Mouse (Mus musculus) megakaryocyte-erythroid progenitor cell, adult 5-6 weeks (primary cell): ENCODE data around the gene Dnajb11. TPM values are rescaled to one million over a fixed set of nuclear protein-coding genes. Genes with fewer than 3 reads are reported as not detected.

Source experiments
- ATAC-seq: replicated peaks from 2 replicates; pipeline ENCODE4 v1.8.0; 2016; ENCODE audit warnings: mild to moderate bottlenecking, inconsistent platforms; ENCODE audit not compliant: severe bottlenecking, poor library complexity, low FRiP score, low TSS enrichment
- total RNA-seq, 2 experiments: library from RNA; stranded (forward) in 1 of 2; stranded (reverse) in 1 of 2; fragments of 200-1000, 215-1000 nt in 1 of 2; fragments of >200 nt in 1 of 2; fragmentation: Nextera tagmentation in 1 of 2; gene quantifications; 2 replicates each; pipeline ENCODE4 v1.2.3; 2014 to 2017

Gene Dnajb11
- total RNA-seq, 2 experiments from 2014 or later: 49.9 to 101 TPM

DNA sequence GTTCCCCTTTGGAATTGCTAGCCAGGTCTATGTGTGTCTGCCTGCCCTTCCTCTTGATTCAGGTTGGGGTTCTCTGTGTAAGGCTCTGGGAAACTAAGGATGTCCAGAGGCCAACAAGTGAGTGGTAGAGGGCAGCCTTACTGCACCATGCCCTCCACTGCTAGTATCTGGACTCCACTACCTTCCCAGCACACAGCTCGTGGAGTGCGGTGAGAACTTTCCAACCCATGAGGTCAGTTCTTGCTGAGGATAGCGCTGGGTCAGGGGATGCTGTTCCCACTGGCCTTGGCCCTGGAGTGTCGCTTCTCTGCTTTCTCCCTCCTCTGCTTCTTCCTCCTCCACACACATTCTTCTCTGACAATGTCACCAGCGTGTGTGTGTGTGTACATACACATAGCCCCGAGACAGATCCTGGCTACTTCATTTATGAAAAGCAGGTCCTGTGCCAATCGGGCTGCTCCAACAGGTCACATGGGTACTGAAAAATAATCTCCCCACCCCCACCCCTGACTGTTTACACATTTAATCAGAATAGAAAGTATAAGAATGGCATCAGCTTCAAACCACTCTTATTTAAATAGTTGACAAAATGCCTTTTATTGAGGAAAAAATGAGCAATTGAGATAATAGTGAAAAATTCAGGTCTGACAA is 22.4 kb downstream of the Dnajb11 start:
- no peak for ATAC-seq

DNA sequence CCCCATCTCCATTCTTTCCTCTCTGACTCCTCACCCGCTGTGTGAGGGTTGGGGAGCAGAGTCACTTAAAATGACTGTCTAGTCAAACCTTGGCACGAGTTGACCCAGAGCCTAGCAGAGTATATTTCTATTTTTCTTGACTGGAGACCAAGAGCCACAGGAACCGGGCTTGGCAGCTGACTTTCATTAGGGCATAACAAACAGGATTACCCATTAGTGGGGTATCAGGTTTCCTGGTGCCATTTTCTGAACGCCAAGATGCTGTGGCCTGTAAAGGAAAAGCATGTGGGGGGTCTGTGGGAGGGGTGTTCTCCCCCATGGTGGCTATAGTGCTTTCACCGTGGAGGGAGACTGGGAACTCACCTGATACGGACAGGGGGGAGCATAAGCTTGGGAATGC is 23.3 kb downstream of the Dnajb11 start:
- ATAC-seq: no peak

DNA sequence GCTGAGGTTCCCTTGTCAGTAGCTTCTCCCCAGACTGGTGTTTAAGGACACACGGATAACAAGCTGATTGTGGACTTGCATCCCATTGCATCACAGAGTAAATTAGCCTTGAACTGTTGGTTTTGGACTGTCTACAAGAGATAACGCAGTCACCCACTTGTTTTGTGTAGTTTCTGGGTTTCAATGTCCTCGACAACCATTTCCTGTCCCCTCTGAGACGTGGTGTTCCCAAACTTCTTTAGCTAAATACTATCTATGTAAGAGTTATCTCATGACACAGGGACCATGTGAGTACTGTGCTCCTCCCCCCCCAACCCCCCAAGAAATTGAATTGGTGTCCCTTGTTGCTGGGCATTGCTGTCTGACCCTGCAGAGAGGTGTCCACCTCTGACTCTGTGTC is 23.8 kb downstream of the Dnajb11 start:
- no peak for ATAC-seq

DNA sequence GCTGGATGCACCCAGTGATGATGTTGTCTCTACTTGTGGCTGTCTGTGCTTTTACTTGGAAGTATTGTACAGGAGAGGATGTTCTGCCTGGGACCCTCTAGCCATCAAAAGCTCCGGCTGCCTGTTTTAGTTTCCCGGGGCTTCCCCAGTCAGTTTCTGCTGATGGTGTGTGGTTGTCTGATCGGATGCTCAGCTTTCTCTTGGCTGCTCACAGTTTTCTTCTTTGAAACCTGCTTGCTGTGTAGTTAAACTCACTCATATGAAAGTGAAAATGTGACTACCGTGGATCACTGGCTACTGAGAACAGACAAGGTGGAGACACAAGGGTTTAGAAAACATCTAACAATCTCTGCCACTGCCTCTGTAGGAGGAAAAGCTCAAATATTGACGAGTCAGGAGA is 25.8 kb downstream of the Dnajb11 start:
- ATAC-seq: no peak

DNA sequence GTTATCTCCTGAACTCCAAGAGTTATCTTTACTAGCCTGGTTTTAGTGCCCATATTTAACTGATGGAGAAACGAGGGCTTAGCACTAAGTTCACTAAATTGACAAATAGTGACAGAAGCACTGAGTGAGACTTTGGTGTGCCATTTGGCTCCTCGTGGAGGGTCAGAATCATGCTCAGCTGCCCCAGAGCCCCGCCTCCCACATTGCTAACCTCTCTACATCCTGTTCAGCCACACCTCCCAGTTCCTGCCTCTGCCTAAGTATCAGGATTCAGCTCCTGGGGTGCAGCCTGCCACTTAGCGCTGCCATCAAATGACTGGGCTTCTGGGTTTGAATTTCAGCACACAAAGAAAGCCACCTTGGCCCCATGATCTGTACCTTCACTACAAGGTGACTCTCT is 27.7 kb downstream of the Dnajb11 start:
- no peak for ATAC-seq

DNA sequence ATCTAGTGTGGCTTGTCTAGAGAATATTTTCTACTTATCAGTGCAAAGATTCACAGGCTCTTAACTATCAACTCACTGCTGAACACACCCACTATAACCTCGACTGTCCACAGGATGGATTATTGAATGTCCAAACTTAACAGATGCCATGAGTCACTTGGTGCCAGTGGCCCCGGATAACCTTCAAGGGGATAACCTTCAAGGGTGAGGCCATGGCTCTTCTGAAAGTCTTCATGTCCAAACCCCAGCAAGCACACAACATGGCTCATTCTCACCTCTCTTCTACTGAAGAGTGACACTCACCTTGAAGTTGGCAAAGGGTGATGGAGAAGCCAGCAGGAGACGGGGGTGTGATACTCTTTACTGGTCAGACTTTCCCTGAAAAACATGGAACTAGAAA is 29.1 kb downstream of the Dnajb11 start:
- no peak for ATAC-seq

DNA sequence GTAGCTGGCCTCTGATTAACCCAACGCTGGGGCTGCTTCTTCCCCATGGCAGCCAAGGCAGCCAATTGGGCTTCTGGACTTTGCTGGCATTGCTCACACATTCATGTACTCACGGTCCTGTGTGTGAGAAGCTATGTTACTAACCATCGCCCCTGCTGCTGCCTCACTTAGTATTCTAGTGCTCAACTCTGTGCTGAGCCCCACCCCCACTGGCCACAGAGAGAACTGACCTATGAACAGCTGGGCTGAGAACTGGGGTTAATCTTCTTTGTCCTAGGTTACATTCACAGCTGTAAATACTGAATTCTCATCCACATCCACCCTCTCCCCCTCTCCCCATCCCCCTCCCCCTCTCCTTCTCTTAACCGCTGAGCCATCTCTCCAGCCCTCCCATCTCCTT is 31.2 kb downstream of the Dnajb11 start:
- no peak for ATAC-seq

DNA sequence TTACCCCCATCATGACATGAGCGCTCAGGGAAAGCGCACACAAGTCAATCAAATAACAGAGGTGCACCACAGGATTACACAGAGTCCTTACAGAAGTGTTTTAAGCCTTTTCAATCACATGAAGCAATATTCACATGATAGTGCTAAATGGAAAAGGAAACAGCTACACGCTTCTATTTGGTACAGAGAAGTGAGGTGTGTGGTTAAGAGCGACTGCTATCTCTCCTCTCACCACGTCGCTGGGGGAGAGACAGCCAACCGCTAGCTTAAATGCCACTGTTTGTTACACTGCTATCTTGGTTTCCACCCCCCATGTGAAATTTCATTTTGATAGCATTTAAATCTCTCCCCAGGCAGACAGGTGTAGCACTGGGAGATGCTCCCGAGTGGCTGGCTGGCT is 32.1 kb downstream of the Dnajb11 start:
- no peak for ATAC-seq

DNA sequence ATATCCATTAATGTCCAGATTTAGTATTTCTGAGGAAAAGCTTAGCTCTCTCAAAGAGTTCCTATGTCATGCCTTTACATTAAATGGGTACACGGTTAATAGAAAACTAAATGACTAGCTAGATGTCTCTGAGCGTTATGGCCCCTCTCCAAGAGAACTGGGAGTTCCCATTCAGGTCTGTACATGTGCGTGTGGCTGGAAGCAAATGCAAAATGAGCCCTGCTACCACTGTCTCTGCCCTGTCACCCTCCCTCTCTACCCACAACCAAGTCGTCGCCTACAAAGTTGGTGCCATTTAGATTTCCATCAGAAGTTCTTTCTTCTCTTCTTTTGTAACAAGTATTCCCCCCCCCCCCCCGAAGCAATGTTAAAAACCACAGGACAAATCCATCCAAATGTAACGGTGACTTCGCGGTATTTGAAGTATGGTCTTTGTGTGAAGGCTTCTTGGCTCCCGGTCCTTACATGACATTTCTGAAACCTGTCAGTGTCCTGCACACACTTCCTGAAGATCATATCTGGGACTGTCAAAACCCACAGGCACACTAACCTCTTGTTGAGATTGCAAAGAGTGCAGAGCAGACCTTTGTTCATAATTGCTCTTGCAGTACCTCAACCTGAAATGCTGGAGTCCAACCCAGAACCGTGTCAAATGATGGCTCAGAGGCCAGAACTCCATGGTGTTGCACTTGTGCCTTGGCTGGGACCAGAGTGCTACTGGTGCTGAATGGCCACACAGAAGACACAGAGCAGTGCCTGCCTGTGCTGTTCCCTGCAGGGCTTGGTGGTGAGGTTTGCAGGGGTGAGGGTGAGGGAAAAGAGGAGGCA is 33.3 kb downstream of the Dnajb11 start, which contains the start of gene Ahsg:
Gene Ahsg, plus strand, starts transcription at position 595 of the 828 bp plus-strand sequence.
- ATAC-seq: no peak

DNA sequence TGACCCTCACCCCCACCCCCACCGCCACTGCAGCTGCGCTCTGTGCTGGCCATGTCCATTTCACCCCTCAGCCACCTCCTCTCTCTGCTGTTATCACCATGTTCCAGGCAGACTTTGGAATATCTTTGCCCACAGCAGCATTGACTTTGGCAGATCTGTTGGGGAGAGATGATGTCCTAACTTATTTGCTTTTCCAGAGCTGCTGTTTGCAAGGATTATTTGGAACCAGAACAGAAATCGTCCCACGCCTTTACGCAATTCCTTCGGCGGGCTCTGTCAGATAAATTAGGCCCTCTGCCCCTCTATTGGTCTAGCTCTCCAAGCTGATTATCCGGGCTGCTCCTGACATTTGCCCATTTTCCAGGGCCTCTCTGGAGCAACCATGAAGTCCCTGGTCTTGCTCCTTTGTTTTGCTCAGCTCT is 34.1 kb downstream of the Dnajb11 start:
- no peak for ATAC-seq

DNA sequence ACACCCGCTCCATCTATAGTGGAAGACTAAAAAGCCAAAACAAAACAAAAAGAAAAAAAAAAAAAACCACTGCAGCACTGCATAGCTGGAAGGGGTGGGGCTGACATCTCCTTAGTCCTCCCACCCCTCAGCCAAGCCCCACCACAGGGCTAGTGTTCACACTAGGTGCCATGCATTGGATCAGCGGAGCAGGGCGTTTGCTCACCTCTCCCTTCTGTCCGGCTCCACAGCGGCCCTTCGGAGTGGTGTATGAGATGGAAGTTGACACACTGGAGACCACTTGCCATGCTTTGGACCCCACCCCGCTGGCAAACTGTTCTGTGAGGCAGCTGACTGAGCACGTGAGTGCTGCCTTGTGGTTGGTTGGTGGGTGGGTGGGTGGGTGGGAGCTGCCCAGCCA is 36.5 kb downstream of the Dnajb11 start:
- no peak for ATAC-seq

DNA sequence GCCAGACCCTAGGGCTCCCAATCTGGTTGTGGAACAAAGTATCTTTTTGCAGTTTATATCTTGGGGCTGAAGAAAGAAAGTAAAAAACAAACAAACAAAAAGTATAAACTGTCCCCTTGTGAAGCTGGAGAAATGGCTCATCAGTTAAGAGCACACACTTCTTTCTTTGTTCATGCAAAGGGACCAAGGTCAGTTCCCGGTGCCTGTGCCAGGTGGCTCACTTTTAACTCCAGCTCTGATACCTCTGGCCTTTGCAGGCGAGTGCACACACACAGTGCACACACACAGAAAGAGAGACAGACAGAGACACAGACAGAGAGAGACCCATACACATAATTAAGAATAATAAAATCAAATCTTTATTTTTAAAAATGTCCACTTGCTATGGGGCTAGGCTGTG is 39.0 kb downstream of the Dnajb11 start:
- ATAC-seq: no peak

DNA sequence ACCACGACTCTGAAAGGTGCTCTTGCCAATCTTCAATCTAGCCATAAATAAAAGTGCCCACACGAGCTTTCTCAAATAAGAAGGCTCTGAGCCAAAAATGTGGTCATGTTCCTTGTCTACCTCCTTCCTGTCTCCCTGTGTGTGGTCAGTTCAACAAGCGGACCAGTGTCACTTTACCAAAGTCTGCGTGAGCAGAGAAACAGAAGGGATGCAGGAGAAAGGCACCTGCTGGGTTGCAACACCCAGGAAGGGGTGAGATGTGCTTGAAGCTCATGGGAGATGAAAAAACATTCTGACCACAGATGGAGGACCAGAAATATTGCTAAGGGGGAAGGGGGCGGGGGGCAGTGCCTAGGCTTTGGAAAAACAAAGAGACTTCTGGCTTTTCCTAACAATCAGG is 41.7 kb downstream of the Dnajb11 start:
- ATAC-seq: no peak

DNA sequence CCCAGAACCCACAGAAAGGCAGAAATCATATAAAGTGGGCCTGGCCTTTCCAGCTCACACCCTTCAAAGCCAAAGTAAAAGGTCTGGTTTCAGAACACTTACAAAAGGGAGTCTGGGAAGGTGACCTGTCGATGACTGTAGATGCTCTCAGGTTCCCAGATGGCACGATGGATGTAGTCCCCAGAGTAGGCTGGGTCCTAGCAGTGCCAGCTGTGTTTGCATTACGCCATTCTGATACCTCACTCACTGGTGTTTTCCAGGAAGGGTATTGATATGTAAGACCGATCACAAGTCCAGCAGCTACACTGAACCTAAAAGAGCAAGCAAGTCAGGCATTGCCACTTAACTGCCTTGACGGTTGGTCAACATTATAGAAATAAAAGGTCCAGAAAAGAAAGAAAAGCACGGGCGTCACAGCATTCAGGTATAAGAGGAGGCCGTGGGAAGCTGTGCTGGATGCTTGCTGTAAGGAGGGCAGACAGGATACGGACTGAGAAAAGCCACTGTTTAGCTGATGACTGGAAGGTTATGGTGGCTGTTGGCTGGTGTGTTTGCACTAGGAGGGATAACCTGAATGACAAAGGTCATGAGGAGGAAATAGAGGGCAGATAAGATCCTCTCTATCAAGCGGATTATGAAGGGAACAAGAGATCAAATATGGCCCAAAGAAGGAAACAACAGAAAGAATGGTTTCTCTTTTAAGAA is 42.4 kb downstream of the Dnajb11 start:
- no peak for ATAC-seq

DNA sequence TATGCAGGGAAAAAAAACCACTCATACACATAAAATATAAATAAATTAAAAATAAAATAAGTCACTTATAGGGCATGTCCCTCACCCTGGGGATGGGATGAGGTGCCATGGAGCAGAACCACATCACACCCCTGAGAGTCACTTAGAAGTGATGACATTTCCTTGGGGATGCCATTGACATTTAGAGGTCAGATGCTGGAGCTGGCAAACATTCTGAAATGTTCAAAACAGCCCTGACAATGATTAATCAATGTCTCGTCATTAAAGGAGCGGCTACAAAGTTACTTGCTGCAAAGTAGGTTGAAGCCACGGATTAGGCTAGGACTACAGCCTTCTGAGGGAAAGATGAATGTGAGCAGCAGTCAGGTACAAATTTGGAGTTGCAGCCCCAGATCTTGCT is 43.7 kb downstream of the Dnajb11 start:
- ATAC-seq: no peak

DNA sequence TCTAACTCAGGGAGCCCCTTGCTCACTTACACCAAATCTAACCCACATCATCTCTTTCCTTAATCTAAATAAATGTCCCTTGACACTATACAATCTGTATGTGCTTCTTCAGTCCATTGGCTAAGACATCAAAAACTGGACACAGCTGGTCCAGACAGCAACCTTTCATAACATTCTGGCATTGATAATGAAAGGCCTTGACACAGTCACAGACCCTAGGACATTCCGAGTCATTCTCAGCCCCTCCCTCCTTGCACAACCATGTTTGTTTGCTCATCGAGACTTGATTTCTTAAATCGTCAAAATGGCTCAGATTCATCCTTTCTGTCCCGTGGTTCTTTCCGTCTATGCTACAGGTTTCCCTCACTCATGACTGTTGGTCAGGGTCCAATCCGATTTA is 51.6 kb downstream of the Dnajb11 start:
- ATAC-seq: no peak

DNA sequence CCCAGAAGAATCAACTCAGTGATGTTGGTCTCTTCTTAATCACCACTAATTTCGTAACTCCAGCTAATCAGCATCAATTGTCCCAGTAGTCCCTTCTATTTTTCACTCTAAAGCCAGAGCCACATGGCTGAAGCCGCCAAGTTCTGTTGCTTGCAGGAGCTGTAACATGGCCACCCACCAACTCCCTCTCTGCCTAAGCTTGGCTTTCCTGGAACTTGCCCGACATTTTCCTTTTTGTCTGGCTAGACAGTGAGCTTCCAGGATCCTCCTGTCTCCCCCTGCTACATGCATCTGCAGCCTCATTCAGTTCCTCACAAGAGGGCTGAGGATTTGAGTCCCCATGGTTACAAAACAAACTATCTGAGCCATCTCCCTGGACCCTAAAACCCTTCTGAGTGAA is 54.3 kb downstream of the Dnajb11 start:
- ATAC-seq: no peak

DNA sequence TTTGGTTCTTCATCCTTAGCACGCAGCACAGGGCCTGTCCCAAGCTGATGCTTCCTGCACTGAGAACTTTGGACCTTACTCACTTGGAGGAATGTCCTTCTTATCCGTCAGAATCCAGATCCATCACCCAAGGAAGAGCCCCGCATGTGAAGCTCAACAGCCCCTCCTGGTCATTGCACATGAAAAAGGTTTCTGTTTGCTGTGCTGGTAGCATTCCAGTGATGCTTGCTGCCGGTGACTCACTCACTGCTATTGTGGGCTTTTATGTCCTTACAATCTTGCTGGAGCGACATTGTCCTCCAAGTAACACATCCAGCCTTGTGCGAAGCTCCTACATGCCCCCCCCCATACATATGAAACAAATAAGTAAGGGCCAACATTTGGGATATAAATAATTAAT is 55.2 kb downstream of the Dnajb11 start:
- no peak for ATAC-seq

DNA sequence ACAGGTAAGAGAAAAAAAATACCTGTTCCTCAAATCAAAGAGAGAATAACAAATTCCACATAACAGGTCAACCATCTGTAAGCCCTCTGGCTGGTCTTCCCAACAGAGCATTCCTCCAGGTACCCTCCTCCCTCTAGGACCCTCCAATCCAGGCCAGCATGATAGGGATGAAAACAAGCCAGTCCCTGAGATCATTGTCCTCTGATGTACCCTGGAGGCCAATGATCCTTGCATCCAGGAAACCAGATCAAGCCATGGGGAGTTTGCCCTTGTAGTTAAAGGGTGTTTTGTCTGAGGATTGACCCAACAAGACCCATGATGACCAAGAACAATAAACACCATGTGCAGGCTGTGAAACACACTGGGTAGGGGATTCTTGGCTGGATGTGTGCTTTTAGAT is 56.6 kb downstream of the Dnajb11 start:
- no peak for ATAC-seq

DNA sequence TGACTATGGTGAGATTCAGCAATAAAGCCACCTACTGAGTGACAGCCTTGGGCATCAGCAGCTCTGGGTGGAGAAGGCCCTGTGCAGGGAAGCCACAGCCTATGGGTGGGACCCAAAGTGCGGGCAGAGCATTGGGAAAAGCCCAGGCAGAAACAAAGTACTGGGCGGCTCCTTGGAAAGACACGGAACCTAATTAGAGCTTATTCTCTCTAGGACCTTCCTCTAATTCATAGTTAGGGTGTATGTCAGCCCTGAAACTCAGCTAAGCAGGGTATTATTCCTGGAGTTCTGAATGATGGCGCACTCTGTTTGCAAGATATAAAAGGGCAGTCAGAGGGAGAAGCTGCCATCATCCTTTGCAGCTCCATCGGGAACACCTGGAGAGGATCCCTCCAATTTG is 60.4 kb downstream of the Dnajb11 start, which contains the start of gene Fetub:
Gene Fetub, plus strand, starts transcription at position 301 of the 400 bp plus-strand sequence.
- ATAC-seq: no peak
